Mouse (Mus musculus) gastrocnemius, adult 2 months (tissue): Measurements from ENCODE around the gene Prkcsh. TPM values are rescaled to one million over a fixed set of nuclear protein-coding genes. Genes with fewer than 3 reads are reported as not detected.

Experiments used
- DNase-seq: peaks from one replicate; pipeline ENCODE4 v3.0.0; 2022
- H3K27ac ChIP-seq: fragments of 200-600 bp; 2 replicates; pipeline ENCODE4 v1.8.1; 2022; ENCODE audit warnings: mild to moderate bottlenecking
- H3K4me3 ChIP-seq: fragments of 200-600 bp; 2 replicates; pipeline ENCODE4 v1.8.1; 2022; ENCODE audit warnings: mild to moderate bottlenecking, moderate library complexity
- CTCF ChIP-seq: fragments of 200-600 bp; IDR thresholded peaks from 2 replicates; pipeline ENCODE4 v1.8.1; 2022; ENCODE audit warnings: antibody characterized with exemption, mild to moderate bottlenecking, moderate library complexity
- intact Hi-C: fragments of 180-260 bp; cut with DNase I; formaldehyde crosslinking; loops from one replicate; pipeline ENCODE4 v1.15.1; 2025
- total RNA-seq, 2 experiments: library from RNA; stranded (reverse); gene quantifications; 2 replicates each; pipeline ENCODE4 v1.2.3; 2021

Prkcsh gene
- total RNA-seq, 2 experiments from 2014 or later = 27.8 to 32.6 TPM

GRCm38 (mm10) chr9:22028467-22028866, 25.9 kb downstream of the Prkcsh start:
- Histone ChIP-seq H3K27ac (no peak overlapping the region), H3K4me3 (no peak overlapping the region)
- DNase-seq = no peak
- no peak for TF ChIP-seq CTCF
- intact Hi-C loops = no loop called here

DNA sequence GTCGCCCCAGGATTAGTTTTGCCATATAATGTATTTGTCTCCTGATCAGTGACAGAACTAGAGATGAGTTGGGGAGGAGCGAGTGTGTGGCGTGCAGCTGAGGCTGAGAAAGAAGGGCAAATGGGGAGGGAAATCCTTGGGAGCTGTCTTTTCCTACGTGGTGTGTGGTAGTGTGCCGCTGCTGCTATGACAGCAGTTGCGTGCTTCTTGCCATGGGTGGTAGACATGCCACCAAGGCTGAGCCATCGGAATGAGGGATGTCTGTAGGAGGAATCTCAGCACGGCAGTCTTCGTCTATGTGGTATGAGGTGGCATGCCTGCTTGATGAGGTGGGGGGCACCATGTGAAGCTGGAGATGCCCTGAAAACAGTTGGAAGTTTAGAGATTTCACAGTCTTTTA, 27.8 kb downstream of the Prkcsh start:
- H3K27ac ChIP-seq = no peak overlapping the region
- DNase-seq = no peak
- no peak for TF ChIP-seq CTCF
- intact Hi-C loops = no loop called here
- H3K4me3 ChIP-seq = no peak overlapping the region

- DNase-seq = no peak
- TF ChIP-seq CTCF = no peak
- Histone ChIP-seq H3K4me3 (no peak overlapping the region), H3K27ac (no peak overlapping the region)
- intact Hi-C loops = no loop called here
Observed at GRCm38 (mm10) chr9:22035300-22036044, 32.9 kb downstream of the Prkcsh start.

GRCm38 (mm10) chr9:22037826-22038225, 35.2 kb downstream of the Prkcsh start:
- Histone ChIP-seq H3K27ac (no peak overlapping the region), H3K4me3 (no peak overlapping the region)
- intact Hi-C loops = no loop called here
- no peak for TF ChIP-seq CTCF
- no peak for DNase-seq

DNA sequence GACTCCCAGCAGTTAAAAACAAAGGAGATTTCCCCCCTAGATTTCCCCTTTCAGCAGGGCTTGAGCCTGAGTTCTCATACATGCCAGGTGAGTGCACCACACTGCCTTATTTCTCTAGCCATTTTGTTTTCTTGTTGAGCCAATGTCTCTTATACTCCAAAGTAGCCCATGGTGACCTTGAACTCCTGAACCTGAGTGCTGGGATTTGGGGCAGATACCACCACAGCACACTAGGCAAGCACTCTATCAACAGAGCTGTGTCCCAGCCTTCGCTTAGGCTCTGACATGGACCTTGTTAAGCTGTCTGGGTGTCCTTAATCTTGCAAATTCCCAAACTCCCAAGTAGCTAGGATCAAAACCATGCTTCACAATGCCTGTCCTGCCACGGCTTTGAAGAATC, 39.2 kb downstream of the Prkcsh start:
- no peak for TF ChIP-seq CTCF
- H3K4me3 ChIP-seq = no peak overlapping the region
- no peak overlapping the region for H3K27ac ChIP-seq
- intact Hi-C loops = no loop called here
- no peak for DNase-seq

- no peak overlapping the region for H3K4me3 ChIP-seq
- H3K27ac ChIP-seq = no peak overlapping the region
- DNase-seq = no peak
- TF ChIP-seq CTCF = no peak
- intact Hi-C loops = no loop called here
Observed at GRCm38 (mm10) chr9:22047329-22047728, 44.7 kb downstream of the Prkcsh start.

DNA sequence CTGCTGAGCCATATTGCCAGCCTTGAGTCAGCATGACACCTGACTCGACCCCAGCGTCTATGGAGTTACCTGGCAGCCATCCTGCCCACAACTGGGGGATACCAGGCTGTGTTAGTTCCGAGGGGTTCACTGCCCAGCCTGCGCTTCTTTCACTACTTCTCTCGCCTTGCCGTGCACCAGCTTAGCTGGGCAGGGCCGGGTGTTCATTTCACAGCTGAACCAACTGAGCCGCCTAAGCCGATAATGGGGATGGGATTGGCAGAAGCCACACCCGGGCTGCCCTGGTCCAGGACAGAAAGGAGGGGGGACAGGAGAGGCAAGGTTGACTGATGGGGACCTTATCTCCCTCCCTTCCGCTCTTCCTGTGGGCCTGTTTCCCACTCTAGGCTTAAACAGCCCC, 46.7 kb downstream of the Prkcsh start:
- Histone ChIP-seq H3K4me3 (no peak overlapping the region), H3K27ac (no peak overlapping the region)
- TF ChIP-seq CTCF = no peak
- intact Hi-C loops = no loop called here
- DNase-seq = no peak

DNA sequence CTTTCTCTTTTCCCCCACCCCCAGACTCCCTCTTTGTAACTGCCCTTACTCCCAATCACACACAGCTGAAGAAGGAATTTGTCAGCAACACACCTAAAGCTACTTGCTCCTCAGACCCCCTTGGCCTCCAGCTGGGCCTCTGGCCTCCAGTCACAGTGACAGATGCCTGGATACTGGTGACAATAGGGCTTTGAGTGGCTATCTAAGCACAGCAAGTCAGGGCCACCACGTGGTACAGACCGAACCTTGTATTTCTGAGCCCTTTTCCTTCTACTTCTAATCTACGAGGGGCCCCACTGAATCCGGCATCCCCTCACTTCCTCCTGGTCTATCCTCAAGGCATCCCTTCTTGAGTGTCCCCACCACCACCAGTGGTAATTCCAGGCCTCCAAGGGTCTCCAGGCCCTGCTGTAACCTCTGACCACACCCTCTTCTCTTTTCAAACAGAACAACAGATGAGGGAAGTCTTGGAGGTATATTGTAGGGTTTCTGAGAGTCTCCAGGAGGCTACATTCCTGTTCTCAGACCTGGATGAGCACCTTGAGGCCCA, 47.2 kb downstream of the Prkcsh start:
- H3K27ac ChIP-seq = no peak overlapping the region
- intact Hi-C loops = no loop called here
- no peak for TF ChIP-seq CTCF
- DNase-seq = no peak
- H3K4me3 ChIP-seq = no peak overlapping the region

DNA sequence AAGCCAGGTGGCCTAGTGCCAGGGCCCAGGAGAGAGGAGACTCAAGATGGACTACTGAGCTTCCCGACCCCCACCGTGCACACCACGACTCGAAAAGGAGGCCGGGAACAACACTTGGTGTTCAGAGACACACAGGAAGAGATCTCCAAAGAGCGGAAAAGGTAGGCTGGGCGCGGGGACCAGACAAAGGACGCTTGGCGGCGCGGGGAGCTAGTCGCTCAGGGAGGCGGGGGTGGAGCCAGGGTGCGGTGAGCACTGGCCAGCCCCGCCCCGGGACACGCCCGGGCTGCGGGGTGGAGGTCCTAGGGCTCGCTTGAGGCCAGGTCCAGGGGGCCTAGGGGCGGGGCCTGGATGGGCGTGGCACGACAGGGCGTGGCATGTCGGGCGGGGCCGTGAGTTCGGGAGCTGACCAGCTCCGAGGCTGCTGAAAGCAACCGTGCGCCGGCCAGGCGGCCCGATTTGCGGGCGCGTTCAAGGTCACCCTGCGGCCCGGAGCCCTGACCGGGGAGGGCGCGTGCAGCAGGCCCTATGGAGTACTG, 47.8 kb downstream of the Prkcsh start:
- peak; percentile 47 for DNase-seq
- no peak for TF ChIP-seq CTCF
- intact Hi-C loops = no loop called here
- Histone ChIP-seq H3K27ac (no peak overlapping the region), H3K4me3 (peak overlapping the region; percentile 67)

GRCm38 (mm10) chr9:22051161-22051957, 48.8 kb downstream of the Prkcsh start:
- TF ChIP-seq CTCF = no peak
- DNase-seq = peak; percentile 24
- intact Hi-C loops = no loop called here
- Histone ChIP-seq H3K4me3 (peak overlapping the region; percentile 67), H3K27ac (no peak overlapping the region)

DNA sequence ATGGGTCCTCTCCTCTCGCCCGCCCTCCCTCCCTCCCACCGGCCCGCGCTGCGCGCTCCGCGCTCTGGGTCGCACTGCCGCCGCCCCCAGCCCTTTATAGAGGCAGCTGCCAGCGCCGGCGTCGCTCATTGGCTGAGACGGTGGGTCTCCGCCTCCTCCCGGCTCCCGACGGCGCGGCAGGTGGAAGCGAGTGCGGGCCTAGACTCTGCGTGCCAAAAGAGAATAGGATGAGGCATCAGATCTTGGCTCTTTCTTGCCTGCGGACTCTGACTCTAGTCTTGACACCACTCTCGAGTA, 49.3 kb downstream of the Prkcsh start, which contains the start of gene Elavl3:
Gene Elavl3, minus strand, starts transcription at position 66 of the 297 bp plus-strand sequence.
- TF ChIP-seq CTCF = no peak
- Histone ChIP-seq H3K27ac (no peak within 1 kb of the TSS), H3K4me3 (peak within 1 kb of the TSS; percentile 67)
- intact Hi-C loops = no loop called here
- no peak for DNase-seq

DNA sequence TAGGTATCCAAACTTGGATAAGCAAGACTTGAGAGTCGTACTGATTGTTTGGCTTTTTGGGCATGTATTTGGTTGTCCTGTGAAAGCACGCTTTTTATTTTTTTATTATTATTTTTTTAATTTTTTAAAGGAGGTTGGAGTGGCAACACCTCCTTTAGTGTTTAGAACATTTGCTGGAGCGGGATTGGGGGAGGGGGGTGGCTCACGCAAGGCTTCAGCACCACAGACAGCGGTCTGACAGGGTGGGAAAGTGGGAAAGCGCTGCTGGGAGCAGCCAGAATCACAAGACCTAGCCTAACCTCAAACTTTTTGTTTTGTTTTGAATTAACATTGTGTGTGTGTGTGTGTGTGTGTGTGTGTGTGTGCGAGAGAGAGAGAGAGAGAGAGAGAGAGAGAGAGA, 51.1 kb downstream of the Prkcsh start:
- no peak overlapping the region for H3K4me3 ChIP-seq
- no peak for TF ChIP-seq CTCF
- H3K27ac ChIP-seq = no peak overlapping the region
- intact Hi-C loops = no loop called here
- no peak for DNase-seq

- H3K27ac ChIP-seq = no peak overlapping the region
- peak; percentile 49 for TF ChIP-seq CTCF
- DNase-seq = peak; percentile 57
- H3K4me3 ChIP-seq = peak overlapping the region; percentile 41
- intact Hi-C loops = no loop called here
Observed at GRCm38 (mm10) chr9:22054411-22055076, 51.9 kb downstream of the Prkcsh start.
